Mouse (Mus musculus): Measurements from ENCODE around the gene Spp1.
A peak's percentile ranks its signal among the peaks of the same experiment; 100 is the strongest.

Spp1 gene

GRCm38 (mm10) chr5:104434835-104435301 is at the start of gene Spp1:
Gene Spp1 (plus strand): TSS chr5:104435118.
- DNase-seq (ENCODE audit: low read depth): peak; percentile 65

DNA sequence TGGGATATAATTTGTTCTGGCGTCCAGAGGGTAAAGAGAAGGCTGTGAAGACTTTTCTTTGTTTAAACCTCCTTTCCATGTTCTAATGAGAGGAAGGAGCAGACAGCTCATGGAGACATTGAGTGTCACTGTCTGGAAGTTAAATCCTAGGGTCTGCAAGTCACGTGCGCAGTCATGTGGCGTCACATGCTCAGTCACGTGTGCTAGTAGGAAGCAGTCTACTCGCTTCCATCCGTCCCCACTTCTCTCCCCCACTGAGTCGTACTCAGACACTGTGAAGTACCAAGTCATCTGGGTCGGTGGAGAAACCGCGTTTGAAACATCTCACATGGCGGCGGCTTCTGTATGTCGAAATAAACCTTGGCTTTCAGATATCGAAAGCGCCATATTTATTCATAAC is 49.4 kb upstream of the Spp1 start:
- no peak for DNase-seq (ENCODE audit: low read depth)

- DNase-seq (ENCODE audit: low read depth): peak; percentile 60
Measured at GRCm38 (mm10) chr5:104386908-104387307, 48.0 kb upstream of the Spp1 start.

DNA sequence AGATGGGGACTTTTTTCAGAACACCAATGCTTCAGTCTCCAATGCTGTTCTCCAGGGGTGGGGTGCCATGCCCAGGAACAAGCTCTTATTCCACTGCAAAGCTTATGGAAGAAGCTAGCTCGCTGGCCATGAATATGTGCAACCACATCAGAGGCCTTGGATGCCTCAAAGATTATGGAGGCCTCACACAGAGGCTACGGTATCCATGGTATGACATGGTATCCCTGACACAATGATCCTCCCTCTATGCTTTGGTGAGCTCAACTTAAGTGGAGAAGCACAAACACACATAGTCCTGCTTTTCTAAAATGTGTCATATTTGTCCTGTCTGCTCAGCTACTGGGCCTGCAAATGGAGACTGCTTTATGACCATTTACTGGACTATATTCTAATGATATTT is 44.0 kb upstream of the Spp1 start:
- DNase-seq (ENCODE audit: low read depth): peak; percentile 31

DNA sequence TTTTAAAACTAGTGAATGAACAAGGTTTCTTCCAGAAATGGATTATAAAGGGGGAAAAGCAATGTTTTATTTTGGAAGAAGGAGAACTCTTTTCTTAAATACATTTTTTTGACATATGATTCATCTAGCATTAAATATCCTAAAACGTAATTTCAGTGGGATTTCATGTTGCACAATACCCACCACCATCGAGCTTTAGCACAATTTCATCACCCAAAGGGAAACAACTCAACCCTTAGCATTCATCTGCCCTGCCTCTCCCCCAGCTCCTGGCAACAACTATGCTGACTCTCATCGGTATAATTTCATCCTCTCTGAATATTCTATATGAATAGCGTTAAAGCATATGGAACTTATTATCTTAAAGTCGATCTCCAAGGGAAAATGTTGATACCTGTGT is 42.1 kb upstream of the Spp1 start:
- DNase-seq (ENCODE audit: low read depth): peak; percentile 92

- DNase-seq (ENCODE audit: low read depth): peak; percentile 66
Measured at GRCm38 (mm10) chr5:104396286-104396685, 38.6 kb upstream of the Spp1 start.

- peak; percentile 66 for DNase-seq (ENCODE audit: low read depth)
Measured at GRCm38 (mm10) chr5:104398001-104398400, 36.9 kb upstream of the Spp1 start.

- peak; percentile 68 for DNase-seq (ENCODE audit: low read depth)
Measured at GRCm38 (mm10) chr5:104399291-104399950, 35.5 kb upstream of the Spp1 start.

- DNase-seq (ENCODE audit: low read depth): peak; percentile 63
Measured at GRCm38 (mm10) chr5:104399970-104400369, 34.9 kb upstream of the Spp1 start.

GRCm38 (mm10) chr5:104402651-104403050 is 32.3 kb upstream of the Spp1 start:
- no peak for DNase-seq (ENCODE audit: low read depth)

DNA sequence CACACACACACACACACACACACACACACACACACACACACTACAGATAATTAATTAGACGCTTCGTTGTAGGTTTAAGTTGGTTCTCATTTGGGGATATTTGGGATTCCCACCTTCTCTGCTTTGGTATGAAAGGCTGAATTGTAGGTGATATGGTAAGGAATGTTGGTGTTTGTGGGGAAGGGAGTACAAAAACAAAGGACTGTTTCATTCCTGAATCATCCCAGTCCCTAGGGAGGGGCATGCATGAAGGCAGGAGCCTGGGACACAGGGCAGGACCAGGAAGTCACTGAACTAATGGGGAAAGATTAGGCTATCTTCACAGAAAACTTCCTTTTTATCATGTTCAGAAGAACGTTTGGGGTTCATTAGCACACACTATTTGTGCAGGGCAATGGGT is 31.6 kb upstream of the Spp1 start:
- no peak for DNase-seq (ENCODE audit: low read depth)

DNA sequence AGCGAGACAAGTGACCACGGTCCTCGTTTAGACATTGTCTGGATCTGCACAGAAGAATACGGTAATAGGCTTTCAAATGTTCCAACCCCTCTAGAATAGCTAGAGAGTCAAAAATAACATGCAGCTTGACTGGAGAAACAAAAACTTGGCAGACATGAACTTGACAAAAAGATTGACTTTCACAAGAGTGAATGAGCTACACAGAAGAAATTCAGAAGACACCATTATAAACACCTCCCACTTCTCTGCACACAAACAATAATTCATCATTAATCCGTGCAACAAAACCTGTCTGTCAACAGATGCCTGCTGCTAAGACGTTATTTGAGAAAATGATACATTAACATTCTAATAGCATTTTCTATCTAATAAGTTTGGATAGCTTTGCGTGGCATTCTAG is 30.4 kb upstream of the Spp1 start:
- DNase-seq (ENCODE audit: low read depth): peak; percentile 69

DNA sequence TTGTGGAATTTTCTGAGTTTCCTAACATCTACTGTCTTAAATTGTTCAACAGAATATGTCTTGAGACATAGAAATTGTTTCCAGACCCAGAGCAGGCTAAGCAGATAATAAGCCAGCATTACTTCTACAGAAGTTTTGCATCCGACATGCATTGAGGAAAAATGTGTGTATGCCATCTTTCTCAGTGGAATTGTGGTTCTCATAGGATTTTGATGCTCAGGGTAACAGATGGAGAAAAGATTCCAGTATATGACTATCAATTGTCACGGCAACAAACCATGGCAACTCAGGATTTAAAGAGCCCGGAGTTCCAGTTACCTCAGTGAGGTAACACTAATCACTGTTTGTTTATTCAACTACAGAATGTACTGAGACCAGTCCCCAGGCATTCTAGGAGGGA is 29.9 kb upstream of the Spp1 start:
- peak; percentile 64 for DNase-seq (ENCODE audit: low read depth)

DNA sequence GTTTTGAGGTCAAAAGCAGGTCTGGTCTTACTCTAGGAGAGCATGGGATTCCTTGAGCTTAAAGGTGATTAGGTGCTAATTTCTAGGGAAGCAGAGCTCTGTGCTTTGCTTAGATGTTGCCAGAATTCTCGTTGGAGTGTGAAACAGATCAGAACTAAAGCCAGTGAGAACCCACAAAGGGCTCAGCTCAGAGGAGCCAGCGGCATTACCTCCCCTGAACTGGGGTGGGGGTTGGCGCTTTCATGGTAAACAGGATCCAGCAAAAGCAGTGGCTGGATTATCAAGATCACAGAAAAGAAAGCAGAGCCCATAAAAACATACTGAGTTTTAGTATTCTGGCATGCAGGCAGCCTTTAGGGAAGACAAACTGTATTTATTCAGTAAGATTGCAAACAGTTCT is 28.2 kb upstream of the Spp1 start:
- DNase-seq (ENCODE audit: low read depth): no peak

GRCm38 (mm10) chr5:104407541-104408231 is 27.2 kb upstream of the Spp1 start:
- peak; percentile 86 for DNase-seq (ENCODE audit: low read depth)

DNA sequence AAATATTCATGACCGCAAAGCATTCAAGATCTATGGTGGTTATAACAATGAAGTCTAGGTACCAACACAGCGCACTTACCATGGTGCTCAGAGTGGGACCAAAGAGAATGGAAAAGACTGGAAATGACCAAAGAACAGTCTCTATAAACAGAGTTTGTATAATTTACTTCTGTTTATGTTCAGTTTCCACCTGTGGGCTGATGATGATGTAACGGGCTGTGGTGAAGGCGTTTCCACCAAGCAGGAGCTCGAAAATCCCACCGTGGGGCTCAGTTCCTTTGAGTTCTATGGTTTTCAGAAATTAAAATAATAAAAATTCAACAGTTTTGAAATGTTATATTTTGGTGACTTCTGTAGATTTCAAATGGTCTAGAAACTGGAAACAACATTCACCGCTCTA is 26.4 kb upstream of the Spp1 start:
- DNase-seq (ENCODE audit: low read depth): no peak

- DNase-seq (ENCODE audit: low read depth): no peak
Measured at GRCm38 (mm10) chr5:104415999-104416398, 18.9 kb upstream of the Spp1 start.

DNA sequence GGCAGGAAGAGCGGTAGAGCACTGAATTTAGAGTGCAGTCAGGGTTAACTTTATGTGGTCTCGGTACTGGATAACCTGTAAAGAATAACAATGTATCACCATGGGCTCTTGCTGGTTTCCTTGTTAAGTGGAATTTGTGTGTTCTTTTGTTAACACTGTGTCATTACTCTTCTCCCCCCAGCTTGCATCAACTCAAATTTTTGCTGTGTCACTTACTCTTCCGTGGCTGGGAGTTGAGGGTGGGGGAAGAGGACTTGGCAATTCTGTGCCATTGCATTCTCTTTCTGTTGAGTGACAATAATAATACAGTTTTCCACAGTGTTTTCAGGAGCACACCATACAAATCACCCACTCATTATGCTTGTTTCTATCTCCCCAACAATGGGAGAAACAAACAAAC is 17.9 kb upstream of the Spp1 start:
- no peak for DNase-seq (ENCODE audit: low read depth)

DNA sequence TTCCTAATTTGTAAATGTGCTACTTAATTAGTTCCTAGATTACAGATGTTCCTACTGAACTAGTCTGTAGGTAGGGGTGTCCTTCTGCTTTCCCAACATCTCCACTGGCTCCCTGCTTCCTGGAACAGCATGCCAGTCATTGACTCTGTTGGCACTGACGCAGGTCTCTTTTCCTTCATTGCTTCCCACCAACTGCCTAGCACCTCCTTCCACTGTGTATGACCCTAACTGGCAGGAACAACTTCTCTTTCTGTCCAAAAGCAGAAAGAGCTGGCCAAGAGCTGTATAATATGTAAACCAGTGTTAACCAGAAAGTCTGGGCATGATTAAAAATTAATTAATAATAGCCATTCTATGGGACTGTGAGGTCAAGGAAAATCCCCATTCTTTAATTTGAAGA is 17.2 kb upstream of the Spp1 start:
- no peak for DNase-seq (ENCODE audit: low read depth)

GRCm38 (mm10) chr5:104422039-104422438 is 12.9 kb upstream of the Spp1 start:
- no peak for DNase-seq (ENCODE audit: low read depth)

GRCm38 (mm10) chr5:104423861-104424260 is 11.1 kb upstream of the Spp1 start:
- DNase-seq (ENCODE audit: low read depth): no peak

GRCm38 (mm10) chr5:104425949-104426348 is 9.0 kb upstream of the Spp1 start:
- DNase-seq (ENCODE audit: low read depth): no peak

DNA sequence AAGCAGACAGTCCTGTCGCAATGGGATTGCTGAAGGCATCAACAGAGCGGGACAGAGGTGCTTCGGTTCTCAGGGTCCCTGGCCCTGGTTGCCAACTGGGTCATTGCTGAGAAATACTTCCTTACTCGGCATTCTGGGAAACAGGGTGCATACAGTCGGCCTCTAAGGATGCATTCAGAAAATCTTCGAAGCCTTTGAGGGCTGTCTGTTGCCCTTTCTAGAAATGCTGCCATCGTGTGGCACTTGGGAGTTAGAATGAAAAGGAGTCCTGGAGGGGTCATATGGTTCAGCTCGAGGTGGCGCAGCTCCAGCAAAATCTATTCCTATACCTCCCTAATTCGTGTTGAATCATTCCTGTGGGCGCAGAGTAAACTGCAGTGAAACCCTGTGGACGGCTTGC is 2.0 kb upstream of the Spp1 start:
- peak; percentile 94 for DNase-seq (ENCODE audit: low read depth)

Measured in NIH3T3 (cell line).